Mouse (Mus musculus): ENCODE results near the gene Reep6. TPM values are rescaled to one million over a fixed set of nuclear protein-coding genes. Genes with fewer than 3 reads are reported as not detected.

The Reep6 gene
- polyA plus RNA-seq, 1 experiment from 2014 or later = 13.8 TPM

DNA sequence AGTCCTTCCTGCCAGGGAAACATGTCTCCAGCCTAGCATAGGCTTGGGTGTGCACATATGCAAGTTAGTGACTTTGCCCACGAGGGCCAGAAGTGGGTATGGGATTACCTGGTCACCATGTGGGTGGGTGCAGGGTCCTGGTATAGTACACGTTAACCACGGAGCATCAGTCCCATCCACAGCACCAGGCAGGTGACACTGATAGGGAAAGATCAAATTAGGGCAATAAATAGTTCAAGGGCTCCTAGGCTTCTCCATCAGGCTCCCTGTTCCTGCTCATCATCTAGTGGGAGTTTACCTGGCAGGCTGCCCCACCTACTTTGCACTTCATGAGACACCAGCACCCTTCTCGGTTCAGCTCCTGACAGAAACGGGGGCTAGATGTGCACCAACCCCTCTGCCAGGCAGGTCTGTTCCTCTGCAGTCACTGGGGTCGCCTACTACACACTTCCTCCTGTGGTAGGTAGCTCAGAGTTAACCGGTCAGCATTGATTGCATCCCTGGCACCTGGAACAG is 34.9 kb upstream of the Reep6 start:
- H3K27me3 ChIP-seq = peaks cover 35% of the 10 kb centered on the region
- peaks cover 14% of the 10 kb centered on the region for H3K36me3 ChIP-seq
- WGBS = 41% methylated on average over 7 of the region's 7 CpGs
- no peak overlapping the region for H3K9ac ChIP-seq
- no peak overlapping the region for H3K27ac ChIP-seq
- H3K9me3 ChIP-seq = no peaks in the 10 kb centered on the region
- no peak overlapping the region for H3K4me2 ChIP-seq
- ATAC-seq (ENCODE audit: borderline replicate concordance, extremely low read depth, low FRiP score, low TSS enrichment) = no peak
- H3K4me3 ChIP-seq = no peak overlapping the region
- peaks cover 27% of the 10 kb centered on the region for H3K4me1 ChIP-seq

DNA sequence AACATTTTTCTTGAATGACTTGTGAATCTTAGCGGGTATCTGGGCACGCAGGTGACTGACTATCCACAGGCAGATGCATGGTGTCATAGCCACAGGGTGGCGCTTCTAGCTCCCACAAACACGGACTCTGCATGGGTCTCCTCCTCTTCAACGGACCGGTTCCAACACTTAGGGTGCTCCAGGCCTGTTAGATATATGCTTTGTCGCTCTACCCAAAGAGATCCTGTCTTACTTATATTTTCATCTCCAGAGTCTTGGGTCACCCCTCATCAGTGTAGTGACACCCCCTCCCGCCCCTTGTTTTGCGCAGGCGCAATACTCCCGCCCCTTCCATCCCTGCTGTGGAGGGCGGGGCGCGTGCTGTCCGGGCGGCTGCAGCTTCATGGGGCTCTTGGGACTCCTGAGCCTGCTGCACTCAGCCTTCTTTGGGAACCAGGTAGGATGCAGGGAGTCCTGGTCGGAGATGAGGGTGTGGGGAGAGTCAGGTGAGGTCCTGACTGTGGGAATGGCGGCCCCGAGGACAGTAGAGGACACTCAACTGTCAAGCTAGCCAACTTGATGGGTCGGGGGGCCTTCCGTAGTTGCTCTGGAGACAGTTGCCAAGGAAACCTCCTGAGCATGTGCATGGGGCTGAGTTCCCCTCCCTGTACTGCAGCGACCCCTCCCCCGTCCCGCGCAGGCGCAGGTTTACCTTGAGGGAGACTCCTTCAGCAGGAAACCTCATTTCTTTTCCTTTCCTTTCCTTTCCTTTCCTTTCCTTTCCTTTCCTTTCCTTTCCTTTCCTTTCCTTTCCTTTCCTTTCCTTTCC is 33.9 kb upstream of the Reep6 start, which contains the start of gene Apc2:
Apc2 (plus strand) TSS at position 360 of the 808 bp plus-strand sequence.
- peaks cover 45% of the 10 kb centered on the region for H3K27me3 ChIP-seq
- peaks cover 14% of the 10 kb centered on the region for H3K36me3 ChIP-seq
- peak within 1 kb of the TSS; percentile 30 for H3K9ac ChIP-seq
- no peak within 1 kb of the TSS for H3K27ac ChIP-seq
- peak; percentile 15; the same call in 1 of the 2 replicates for ATAC-seq (ENCODE audit: borderline replicate concordance, extremely low read depth, low FRiP score, low TSS enrichment)
- peaks cover 27% of the 10 kb centered on the region for H3K4me1 ChIP-seq
- WGBS = under 1% methylated on average over 26 of the region's 26 CpGs
- H3K9me3 ChIP-seq = no peaks in the 10 kb centered on the region
- peak within 1 kb of the TSS; percentile 63 for H3K4me2 ChIP-seq
- H3K4me3 ChIP-seq = peak within 1 kb of the TSS; percentile 34

- Histone ChIP-seq H3K4me2 (no peak overlapping the region), H3K9ac (no peak overlapping the region), H3K27ac (no peak overlapping the region), H3K4me1 (peaks cover 30% of the 10 kb centered on the region), H3K27me3 (peaks cover 55% of the 10 kb centered on the region), H3K36me3 (peaks cover 14% of the 10 kb centered on the region), H3K9me3 (no peaks in the 10 kb centered on the region), H3K4me3 (no peak overlapping the region)
- WGBS = 77% methylated on average over 5 of the region's 5 CpGs
- ATAC-seq (ENCODE audit: borderline replicate concordance, extremely low read depth, low FRiP score, low TSS enrichment) = no peak
These were observed 32.9 kb upstream of the Reep6 start for GRCm38 (mm10) chr10:80296824-80297223.

DNA sequence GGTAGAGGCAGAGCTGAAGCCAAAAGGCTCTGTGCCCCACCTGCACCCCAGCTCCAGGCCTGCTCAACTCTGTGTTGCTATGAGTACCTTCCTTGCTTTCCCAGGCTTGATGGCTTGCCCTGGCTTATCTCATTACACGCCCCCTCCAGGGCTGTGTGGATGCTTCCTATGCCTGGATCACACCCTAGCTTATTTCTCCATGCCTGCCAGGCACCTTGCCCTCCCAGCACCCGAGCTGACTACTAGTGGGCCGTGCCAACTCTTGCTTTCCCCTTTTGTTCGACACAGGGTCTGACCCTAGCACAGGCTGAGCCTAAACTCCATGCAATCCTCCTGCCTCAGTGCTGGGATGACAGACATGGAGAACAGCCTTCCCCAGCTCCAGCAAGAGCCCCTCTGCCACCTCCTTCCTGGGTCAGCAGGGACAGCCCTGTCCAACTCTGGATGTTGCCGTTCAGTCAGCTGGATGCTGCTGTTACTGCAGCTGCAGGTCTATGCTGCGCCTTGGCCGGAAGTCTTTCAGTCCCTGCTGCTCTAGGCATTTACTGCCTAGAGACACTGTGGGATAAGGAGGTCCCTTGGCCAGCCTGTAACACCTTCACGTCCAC is 32.1 kb upstream of the Reep6 start:
- no peak for ATAC-seq (ENCODE audit: borderline replicate concordance, extremely low read depth, low FRiP score, low TSS enrichment)
- Histone ChIP-seq H3K9me3 (no peaks in the 10 kb centered on the region), H3K9ac (no peak overlapping the region)

GRCm38 (mm10) chr10:80298571-80299281 is 31.0 kb upstream of the Reep6 start:
- Histone ChIP-seq H3K4me2 (no peak overlapping the region), H3K4me3 (no peak overlapping the region), H3K27me3 (peaks cover 66% of the 10 kb centered on the region), H3K4me1 (peaks cover 37% of the 10 kb centered on the region), H3K36me3 (peaks cover 11% of the 10 kb centered on the region), H3K9ac (no peak overlapping the region), H3K9me3 (no peaks in the 10 kb centered on the region), H3K27ac (no peak overlapping the region)
- WGBS = 5% methylated on average over 26 of the region's 26 CpGs
- no peak for ATAC-seq (ENCODE audit: borderline replicate concordance, extremely low read depth, low FRiP score, low TSS enrichment)

More for the DNA sequence above, 32.1 kb upstream of the Reep6 start:
- Histone ChIP-seq H3K4me2 (no peak overlapping the region), H3K4me3 (no peak overlapping the region), H3K36me3 (peaks cover 14% of the 10 kb centered on the region), H3K27ac (no peak overlapping the region), H3K4me1 (peaks cover 38% of the 10 kb centered on the region), H3K27me3 (peaks cover 63% of the 10 kb centered on the region)
- 58% methylated on average over 8 of the region's 8 CpGs for WGBS

GRCm38 (mm10) chr10:80299301-80299700 is 30.5 kb upstream of the Reep6 start:
- Histone ChIP-seq H3K9me3 (no peaks in the 10 kb centered on the region), H3K4me2 (no peak overlapping the region), H3K27ac (no peak overlapping the region), H3K36me3 (peaks cover 5% of the 10 kb centered on the region), H3K4me1 (peaks cover 31% of the 10 kb centered on the region), H3K4me3 (no peak overlapping the region), H3K9ac (no peak overlapping the region), H3K27me3 (peaks cover 72% of the 10 kb centered on the region)
- no peak for ATAC-seq (ENCODE audit: borderline replicate concordance, extremely low read depth, low FRiP score, low TSS enrichment)
- 13% methylated on average over 15 of the region's 15 CpGs for WGBS

GRCm38 (mm10) chr10:80299824-80300223 is 29.9 kb upstream of the Reep6 start:
- H3K4me3 ChIP-seq = no peak overlapping the region
- H3K27me3 ChIP-seq = peaks cover 77% of the 10 kb centered on the region
- peaks cover 29% of the 10 kb centered on the region for H3K4me1 ChIP-seq
- H3K4me2 ChIP-seq = no peak overlapping the region
- no peak overlapping the region for H3K9ac ChIP-seq
- no peak overlapping the region for H3K27ac ChIP-seq
- H3K9me3 ChIP-seq = no peaks in the 10 kb centered on the region
- no peak for ATAC-seq (ENCODE audit: borderline replicate concordance, extremely low read depth, low FRiP score, low TSS enrichment)
- peaks cover under 1% of the 10 kb centered on the region for H3K36me3 ChIP-seq
- WGBS = 49% methylated on average over 10 of the region's 10 CpGs

DNA sequence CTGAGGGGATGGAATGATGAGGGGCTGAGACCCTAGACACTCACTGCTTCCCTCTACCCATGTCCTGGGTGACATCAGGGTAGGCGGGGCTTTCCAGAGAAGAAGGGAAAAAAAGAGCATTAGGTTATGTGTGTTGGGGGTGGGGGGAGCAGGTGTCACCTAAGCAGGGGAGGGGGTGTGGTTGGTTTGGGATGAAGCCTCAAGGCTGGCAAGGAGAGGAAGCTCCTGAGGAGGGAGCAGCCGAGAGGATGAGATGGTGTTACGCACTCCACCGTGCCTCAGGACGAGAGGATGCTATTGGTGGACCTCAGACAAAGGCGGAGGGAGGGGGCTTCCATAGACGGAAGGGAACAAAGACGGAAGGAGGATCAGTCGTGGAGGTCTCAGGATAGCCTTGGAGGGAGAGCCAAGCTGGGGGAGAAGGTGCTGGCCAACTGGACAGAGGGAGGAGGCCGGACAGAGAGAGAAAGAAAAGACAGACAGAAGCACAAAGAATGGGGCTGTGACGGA is 29.0 kb upstream of the Reep6 start:
- WGBS = 37% methylated on average over 11 of the region's 11 CpGs
- H3K27ac ChIP-seq = no peak overlapping the region
- no peaks in the 10 kb centered on the region for H3K9me3 ChIP-seq
- peaks cover 86% of the 10 kb centered on the region for H3K27me3 ChIP-seq
- no peak overlapping the region for H3K9ac ChIP-seq
- no peak overlapping the region for H3K4me2 ChIP-seq
- H3K4me3 ChIP-seq = no peak overlapping the region
- peaks cover 24% of the 10 kb centered on the region for H3K4me1 ChIP-seq
- no peaks in the 10 kb centered on the region for H3K36me3 ChIP-seq
- ATAC-seq (ENCODE audit: borderline replicate concordance, extremely low read depth, low FRiP score, low TSS enrichment) = no peak

- Histone ChIP-seq H3K9ac (no peak overlapping the region), H3K4me2 (peak overlapping the region; percentile 32; the same call in 1 of the 2 replicates), H3K36me3 (no peaks in the 10 kb centered on the region), H3K4me3 (no peak overlapping the region), H3K27ac (peak overlapping the region; percentile 39; the same call in 1 of the 2 replicates), H3K9me3 (no peaks in the 10 kb centered on the region), H3K4me1 (peaks cover 20% of the 10 kb centered on the region), H3K27me3 (peaks cover 92% of the 10 kb centered on the region)
- 70% methylated on average over 9 of the region's 10 CpGs for WGBS
- no peak for ATAC-seq (ENCODE audit: borderline replicate concordance, extremely low read depth, low FRiP score, low TSS enrichment)
These were observed 28.3 kb upstream of the Reep6 start for GRCm38 (mm10) chr10:80301256-80302081.

GRCm38 (mm10) chr10:80302082-80302355 is 27.7 kb upstream of the Reep6 start:
- 38% methylated on average over 5 of the region's 5 CpGs for WGBS
- Histone ChIP-seq H3K9ac (no peak overlapping the region), H3K27me3 (peaks cover 90% of the 10 kb centered on the region), H3K4me3 (0 out of 2 replicates have a peak overlapping the region, but pooled peaks have one; percentile 1), H3K4me2 (peak overlapping the region; percentile 32), H3K4me1 (peaks cover 20% of the 10 kb centered on the region), H3K9me3 (no peaks in the 10 kb centered on the region), H3K27ac (peak overlapping the region; percentile 39), H3K36me3 (no peaks in the 10 kb centered on the region)
- no peak for ATAC-seq (ENCODE audit: borderline replicate concordance, extremely low read depth, low FRiP score, low TSS enrichment)

DNA sequence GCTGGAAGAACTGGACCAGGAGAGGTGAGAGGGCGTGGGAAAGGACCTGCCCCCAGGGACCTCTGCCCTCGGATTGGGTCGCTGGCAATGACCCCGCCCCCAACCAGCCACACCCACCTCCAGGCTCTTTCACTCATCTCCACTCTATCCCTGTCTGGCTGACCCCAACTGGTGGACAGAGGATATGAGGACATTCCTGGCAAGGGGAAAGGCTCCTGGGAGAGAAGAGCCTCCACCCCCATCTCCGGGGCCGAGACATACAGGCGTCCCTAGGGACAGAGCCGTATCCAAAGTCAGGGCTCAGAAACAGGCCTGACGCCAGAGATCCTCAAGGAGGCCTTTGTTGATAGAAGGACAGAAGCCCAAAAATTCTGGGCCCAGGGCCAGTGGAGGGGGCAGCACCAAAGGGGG is 27.3 kb upstream of the Reep6 start:
- no peak overlapping the region; the same call in 1 of the 2 replicates for H3K9ac ChIP-seq
- H3K4me1 ChIP-seq = peaks cover 20% of the 10 kb centered on the region
- no peaks in the 10 kb centered on the region for H3K9me3 ChIP-seq
- peaks cover 90% of the 10 kb centered on the region for H3K27me3 ChIP-seq
- H3K4me2 ChIP-seq = peak overlapping the region; percentile 32
- WGBS = 6% methylated on average over 9 of the region's 9 CpGs
- 0 out of 2 replicates have a peak overlapping the region, but pooled peaks have one; percentile 1 for H3K4me3 ChIP-seq
- ATAC-seq (ENCODE audit: borderline replicate concordance, extremely low read depth, low FRiP score, low TSS enrichment) = peak; percentile 78
- no peaks in the 10 kb centered on the region for H3K36me3 ChIP-seq
- H3K27ac ChIP-seq = peak overlapping the region; percentile 44

Measured in lung, embryonic 15.5 days (tissue).